Mouse (Mus musculus): ENCODE data around the gene Ly6g6e. TPM values are rescaled to one million over a fixed set of nuclear protein-coding genes. Genes with fewer than 3 reads are reported as not detected.
A peak's percentile ranks its signal among the peaks of the same experiment; 100 is the strongest.

The Ly6g6e gene
- polyA plus RNA-seq, 1 experiment, result not detected

DNA sequence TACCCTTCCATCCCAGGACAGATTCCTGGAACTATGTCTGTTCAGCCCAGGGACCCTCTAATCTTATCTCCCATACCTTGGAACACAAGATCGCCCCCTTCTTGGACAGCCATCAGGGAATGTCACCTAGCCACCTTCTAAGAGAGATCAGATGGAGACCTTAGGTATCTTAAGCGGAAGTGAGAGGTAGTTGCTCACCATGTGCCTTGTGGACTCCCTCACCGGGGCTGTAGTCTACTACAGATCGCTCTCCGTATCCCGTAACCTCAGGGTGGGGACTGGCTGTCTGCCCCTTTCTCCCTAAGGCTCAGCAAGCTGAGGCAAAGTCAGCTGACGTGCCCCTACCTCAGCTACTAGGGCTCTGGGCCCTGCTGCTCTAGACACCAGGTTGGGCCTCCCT lies 27.4 kb downstream of the Ly6g6e start:
- peak overlapping the region; percentile 23 for H3K4me3 ChIP-seq (replicated peaks)
- H3K4me1 ChIP-seq (ENCODE audit: control insufficient read depth), result peaks cover 58% of the 10 kb centered on the region

DNA sequence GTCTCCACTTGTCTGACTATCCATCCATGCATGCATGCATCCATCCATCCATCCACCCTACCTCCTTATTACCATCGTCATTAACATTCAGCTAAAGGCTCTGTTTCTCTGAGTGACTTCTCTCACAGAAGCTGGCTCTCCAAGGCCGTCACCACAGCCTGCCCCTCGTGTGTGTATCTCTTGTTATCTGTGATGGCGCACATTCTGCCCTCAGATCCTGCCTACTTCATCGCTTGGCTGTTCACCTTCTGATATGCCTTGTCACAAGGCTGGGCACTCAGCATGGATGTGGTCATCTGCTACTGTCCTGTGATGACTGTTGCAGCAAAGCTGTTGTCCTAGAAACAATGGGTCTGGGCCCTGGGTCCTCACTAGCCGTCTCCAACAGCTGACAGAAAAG lies 28.1 kb downstream of the Ly6g6e start:
- Histone ChIP-seq H3K4me1 (ENCODE audit: control insufficient read depth) (peaks cover 58% of the 10 kb centered on the region), H3K36me3 (ENCODE audit: control insufficient read depth) (peaks cover 52% of the 10 kb centered on the region), H3K27me3 (ENCODE audit: control insufficient read depth) (no peaks in the 10 kb centered on the region), H3K4me3 (replicated peaks) (peak overlapping the region; percentile 5), H3K9me3 (ENCODE audit: control insufficient read depth, low read length) (no peaks in the 10 kb centered on the region)
- TF ChIP-seq TAL1 (IDR thresholded peaks at IDR 0.05; ENCODE audit: low read length) (peak; percentile 83), GATA1 (IDR thresholded peaks at IDR 0.05; ENCODE audit: low read length) (peak; percentile 73)

More for the DNA sequence above, 27.4 kb downstream of the Ly6g6e start:
- H3K27me3 ChIP-seq (ENCODE audit: control insufficient read depth), result no peaks in the 10 kb centered on the region
- no peak for TF ChIP-seq GATA1 (IDR thresholded peaks at IDR 0.05; ENCODE audit: low read length)
- TF ChIP-seq TAL1 (IDR thresholded peaks at IDR 0.05; ENCODE audit: low read length), result no peak
- H3K9me3 ChIP-seq (ENCODE audit: control insufficient read depth, low read length), result no peaks in the 10 kb centered on the region
- peaks cover 59% of the 10 kb centered on the region for H3K36me3 ChIP-seq (ENCODE audit: control insufficient read depth)

GRCm38 (mm10) chr17:35105740-35106389 lies 29.2 kb downstream of the Ly6g6e start:
- H3K9me3 ChIP-seq (ENCODE audit: control insufficient read depth, low read length), result no peaks in the 10 kb centered on the region
- H3K4me3 ChIP-seq (replicated peaks), result no peak overlapping the region
- H3K27me3 ChIP-seq (ENCODE audit: control insufficient read depth), result peaks cover 2% of the 10 kb centered on the region; the same call in 1 of the 2 replicates
- H3K4me1 ChIP-seq (ENCODE audit: control insufficient read depth), result peaks cover 50% of the 10 kb centered on the region
- TF ChIP-seq TAL1 (IDR thresholded peaks at IDR 0.05; ENCODE audit: low read length), result no peak
- no peak for TF ChIP-seq GATA1 (IDR thresholded peaks at IDR 0.05; ENCODE audit: low read length)
- H3K36me3 ChIP-seq (ENCODE audit: control insufficient read depth), result peaks cover 41% of the 10 kb centered on the region

- Histone ChIP-seq H3K36me3 (ENCODE audit: control insufficient read depth) (peaks cover 34% of the 10 kb centered on the region), H3K27me3 (ENCODE audit: control insufficient read depth) (peaks cover 2% of the 10 kb centered on the region; the same call in 1 of the 2 replicates), H3K9me3 (ENCODE audit: control insufficient read depth, low read length) (no peaks in the 10 kb centered on the region), H3K4me1 (ENCODE audit: control insufficient read depth) (peaks cover 48% of the 10 kb centered on the region), H3K4me3 (replicated peaks) (no peak overlapping the region)
- TF ChIP-seq TAL1 (IDR thresholded peaks at IDR 0.05; ENCODE audit: low read length) (no peak), GATA1 (IDR thresholded peaks at IDR 0.05; ENCODE audit: low read length) (no peak)
Measured at GRCm38 (mm10) chr17:35106522-35106921, 29.8 kb downstream of the Ly6g6e start.

DNA sequence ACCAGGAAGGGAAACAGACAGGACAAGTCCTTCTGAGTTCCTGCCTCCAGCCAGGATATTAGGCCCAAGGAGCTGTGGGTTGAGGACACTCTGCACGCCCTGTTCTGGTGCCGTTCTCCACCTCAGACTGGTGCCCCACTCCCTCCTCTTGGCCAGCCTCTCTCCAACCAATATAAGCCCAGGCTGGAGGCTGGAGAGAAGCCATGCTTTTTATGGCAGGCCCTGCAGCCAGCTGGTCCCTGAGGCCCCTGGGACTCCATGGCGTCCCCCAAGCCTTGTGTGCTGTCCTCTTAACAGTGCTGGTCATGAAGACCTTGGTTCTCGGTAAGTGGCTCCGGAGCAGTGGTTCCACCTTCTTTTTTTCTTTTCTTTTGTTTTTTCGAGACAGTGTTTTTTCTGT lies 31.4 kb downstream of the Ly6g6e start, which contains the start of gene Ly6g5c:
TSS of gene Ly6g5c (plus strand) at position 183 of the 400 bp plus-strand sequence.
- TF ChIP-seq GATA1 (IDR thresholded peaks at IDR 0.05; ENCODE audit: low read length), result no peak
- no peak for TF ChIP-seq TAL1 (IDR thresholded peaks at IDR 0.05; ENCODE audit: low read length)
- H3K4me1 ChIP-seq (ENCODE audit: control insufficient read depth), result peaks cover 33% of the 10 kb centered on the region
- no peak within 1 kb of the TSS for H3K4me3 ChIP-seq (replicated peaks)
- peaks cover 2% of the 10 kb centered on the region; the same call in 1 of the 2 replicates for H3K27me3 ChIP-seq (ENCODE audit: control insufficient read depth)
- H3K36me3 ChIP-seq (ENCODE audit: control insufficient read depth), result peaks cover 18% of the 10 kb centered on the region
- H3K9me3 ChIP-seq (ENCODE audit: control insufficient read depth, low read length), result no peaks in the 10 kb centered on the region

DNA sequence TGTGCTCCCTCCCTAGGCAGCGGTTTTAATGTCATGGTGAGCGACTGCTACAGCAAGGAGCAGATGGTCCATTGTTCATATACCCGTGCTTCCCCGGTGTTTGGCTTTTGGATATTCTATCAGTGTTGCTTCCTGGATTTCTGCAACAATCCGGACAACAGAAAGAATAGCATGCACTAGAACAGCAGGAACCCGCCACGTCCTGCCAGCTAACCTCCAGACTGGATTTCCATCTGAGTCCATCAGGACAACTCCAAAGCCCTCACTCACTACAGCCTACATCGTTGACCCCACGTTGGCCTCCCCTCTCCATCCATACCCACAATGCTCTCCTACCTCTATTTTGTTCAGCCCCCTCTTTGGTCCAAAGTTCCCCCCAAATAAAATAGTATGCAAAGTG lies 35.1 kb downstream of the Ly6g6e start:
- H3K9me3 ChIP-seq (ENCODE audit: control insufficient read depth, low read length), result no peaks in the 10 kb centered on the region
- H3K4me1 ChIP-seq (ENCODE audit: control insufficient read depth), result no peaks in the 10 kb centered on the region; the same call in 1 of the 2 replicates
- H3K27me3 ChIP-seq (ENCODE audit: control insufficient read depth), result peaks cover 2% of the 10 kb centered on the region; the same call in 1 of the 2 replicates
- H3K4me3 ChIP-seq (replicated peaks), result no peak overlapping the region
- TF ChIP-seq TAL1 (IDR thresholded peaks at IDR 0.05; ENCODE audit: low read length), result no peak
- no peak for TF ChIP-seq GATA1 (IDR thresholded peaks at IDR 0.05; ENCODE audit: low read length)
- peaks cover 29% of the 10 kb centered on the region for H3K36me3 ChIP-seq (ENCODE audit: control insufficient read depth)

- peaks cover 12% of the 10 kb centered on the region for H3K4me1 ChIP-seq (ENCODE audit: control insufficient read depth)
- no peak within 1 kb of the TSS for H3K4me3 ChIP-seq (replicated peaks)
- H3K27me3 ChIP-seq (ENCODE audit: control insufficient read depth), result peaks cover 2% of the 10 kb centered on the region; the same call in 1 of the 2 replicates
- H3K9me3 ChIP-seq (ENCODE audit: control insufficient read depth, low read length), result no peaks in the 10 kb centered on the region
- TF ChIP-seq GATA1 (IDR thresholded peaks at IDR 0.05; ENCODE audit: low read length), result no peak
- no peak for TF ChIP-seq TAL1 (IDR thresholded peaks at IDR 0.05; ENCODE audit: low read length)
- H3K36me3 ChIP-seq (ENCODE audit: control insufficient read depth), result peaks cover 58% of the 10 kb centered on the region
Measured at GRCm38 (mm10) chr17:35115046-35116019, 38.6 kb downstream of the Ly6g6e start, which contains the start of gene Ly6g5b. Ly6g5b (minus strand) TSS chr17:35115428.

GRCm38 (mm10) chr17:35120745-35121142 lies 44.0 kb downstream of the Ly6g6e start:
- Histone ChIP-seq H3K36me3 (ENCODE audit: control insufficient read depth) (peaks cover 68% of the 10 kb centered on the region), H3K9me3 (ENCODE audit: control insufficient read depth, low read length) (no peaks in the 10 kb centered on the region), H3K4me1 (ENCODE audit: control insufficient read depth) (peaks cover 52% of the 10 kb centered on the region), H3K27me3 (ENCODE audit: control insufficient read depth) (no peaks in the 10 kb centered on the region), H3K4me3 (replicated peaks) (peak overlapping the region; percentile 74)
- no peak for TF ChIP-seq TAL1 (IDR thresholded peaks at IDR 0.05; ENCODE audit: low read length)
- no peak for TF ChIP-seq GATA1 (IDR thresholded peaks at IDR 0.05; ENCODE audit: low read length)
